Mouse (Mus musculus): ENCODE measurements around the gene Tff3. TPM values are rescaled to one million over a fixed set of nuclear protein-coding genes. Genes with fewer than 3 reads are reported as not detected.

Tff3 gene
- total RNA-seq, 2 experiments from 2014 or later: not detected

GRCm38 (mm10) chr17:31077561-31077960, 51.9 kb downstream of the Tff3 start:
- no peak for DNase-seq (ENCODE audit: low spot score in 2 of 2)

GRCm38 (mm10) chr17:31075471-31075870, 54.0 kb downstream of the Tff3 start:
- no peak for DNase-seq (ENCODE audit: low spot score in 2 of 2)

Other genes starting within 250 kb of the Tff3 start
- gene Glp1r, start 227.8 kb downstream of the Tff3 start, total RNA-seq (2021): 1 to 10 TPM; 2.8 to 3.2 TPM
- gene Umodl1, start 175.0 kb downstream of the Tff3 start, total RNA-seq (2021): under 1 TPM; 0.32 to 0.33 TPM
- 10 to 100 TPM; 37.4 to 40.6 TPM for gene Abcg1, start 72.0 kb downstream of the Tff3 start, total RNA-seq (2021)
- gene Tff2, start 14.6 kb upstream of the Tff3 start, total RNA-seq (2021): not detected
- gene Tff1, start 35.6 kb upstream of the Tff3 start, total RNA-seq (2021): not detected
- gene Tmprss3, start 69.3 kb upstream of the Tff3 start, total RNA-seq (2021): under 1 TPM in 1 of 2 experiments, not detected in 1; 0.12 TPM
- gene Ubash3a, start 78.2 kb upstream of the Tff3 start, total RNA-seq (2021): under 1 TPM; 0.48 to 0.86 TPM
- gene Rsph1, start 147.7 kb upstream of the Tff3 start, total RNA-seq (2021): 10 to 100 TPM; 13.5 to 20.8 TPM
- gene Slc37a1, start 157.1 kb upstream of the Tff3 start, total RNA-seq (2021): 1 to 10 TPM; 4.2 to 7.0 TPM

Measured in layer of hippocampus, postnatal 14 days (tissue).